Mouse (Mus musculus): ENCODE data around the gene Mmp21. TPM values are rescaled to one million over a fixed set of nuclear protein-coding genes. Genes with fewer than 3 reads are reported as not detected.

Gene Mmp21
- polyA plus RNA-seq, 1 experiment from 2014 or later: not detected

Other genes with a start within 250 kb of the Mmp21 start
- not detected in 2 replicates for gene Tex36, start 77.9 kb downstream of the Mmp21 start, polyA plus RNA-seq (2014; fragmentation: Nextera tagmentation; extraction: Ambion mirVana)
- gene Edrf1, start 42.5 kb downstream of the Mmp21 start, polyA plus RNA-seq (2014; fragmentation: Nextera tagmentation; extraction: Ambion mirVana): 32.2 and 36.1 TPM in 2 replicates
- 171 and 180 TPM in 2 replicates for gene Bccip, start 29.3 kb upstream of the Mmp21 start, polyA plus RNA-seq (2014; fragmentation: Nextera tagmentation; extraction: Ambion mirVana)
- gene Uros, start 30.0 kb upstream of the Mmp21 start, polyA plus RNA-seq (2014; fragmentation: Nextera tagmentation; extraction: Ambion mirVana): 37.6 and 39.0 TPM in 2 replicates
- 1.5 and 1.7 TPM in 2 replicates for gene Fank1, start 96.8 kb upstream of the Mmp21 start, polyA plus RNA-seq (2014; fragmentation: Nextera tagmentation; extraction: Ambion mirVana)
- 75.4 and 78.6 TPM in 2 replicates for gene Dhx32, start 102.7 kb upstream of the Mmp21 start, polyA plus RNA-seq (2014; fragmentation: Nextera tagmentation; extraction: Ambion mirVana)

Data from forebrain, embryonic 11.5 days (tissue).